Mouse (Mus musculus): Measurements from ENCODE around the gene Iqgap1.
A peak's percentile ranks its signal among the peaks of the same experiment; 100 is the strongest.

Gene Iqgap1

DNA sequence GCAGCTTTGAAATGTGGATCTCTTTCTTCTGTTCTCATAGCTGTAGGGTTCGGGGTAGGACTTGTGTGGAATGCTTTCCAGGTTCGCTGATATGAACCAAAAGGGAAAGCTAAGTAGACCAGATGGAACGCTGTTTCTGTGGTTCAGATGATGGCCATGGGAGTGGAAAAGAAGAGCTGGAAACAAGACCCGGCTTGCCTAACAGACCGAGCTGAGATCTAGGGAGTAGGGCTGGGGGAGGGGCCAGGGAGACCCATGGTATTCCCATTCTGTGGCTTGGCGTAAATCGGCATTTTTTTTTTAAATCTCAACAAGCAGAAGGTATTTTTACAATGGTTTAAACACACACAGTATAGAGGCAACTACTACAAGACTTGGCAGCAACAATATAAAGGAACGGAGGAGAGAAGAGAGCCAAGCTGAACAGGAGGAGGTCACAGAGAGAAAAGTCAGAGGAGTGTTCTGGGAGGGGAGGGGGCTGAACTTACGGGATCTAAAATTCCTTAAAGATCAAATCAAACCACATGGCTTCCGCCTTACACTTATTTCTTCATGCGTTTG, at the start of gene Iqgap1:
TSS of gene Iqgap1 (minus strand) at position 132 of the 561 bp plus-strand sequence.
- peak; percentile 51 for DNase-seq

- DNase-seq = no peak
These were observed 47.9 kb upstream of the Iqgap1 start for GRCm38 (mm10) chr7:80873631-80874030.

DNA sequence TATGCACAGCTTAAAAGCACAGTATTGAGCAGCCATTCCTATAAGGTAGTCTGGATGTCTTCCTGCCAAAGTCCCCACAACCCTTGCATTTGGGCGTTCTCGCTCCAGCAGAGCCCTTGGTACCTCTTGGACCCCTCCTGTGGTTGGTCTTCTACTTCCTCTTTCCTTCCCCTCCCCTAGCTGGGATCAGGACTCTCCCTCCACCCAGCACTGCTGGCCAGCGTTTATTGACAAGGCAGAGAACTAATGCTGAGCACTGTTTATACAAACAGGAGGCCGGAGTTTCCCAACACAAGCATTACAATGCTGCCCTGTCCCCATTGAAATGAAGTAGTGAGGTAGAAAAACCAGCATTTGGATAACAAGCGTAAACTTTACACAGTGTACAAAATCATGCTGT, 47.3 kb upstream of the Iqgap1 start:
- DNase-seq = no peak

DNA sequence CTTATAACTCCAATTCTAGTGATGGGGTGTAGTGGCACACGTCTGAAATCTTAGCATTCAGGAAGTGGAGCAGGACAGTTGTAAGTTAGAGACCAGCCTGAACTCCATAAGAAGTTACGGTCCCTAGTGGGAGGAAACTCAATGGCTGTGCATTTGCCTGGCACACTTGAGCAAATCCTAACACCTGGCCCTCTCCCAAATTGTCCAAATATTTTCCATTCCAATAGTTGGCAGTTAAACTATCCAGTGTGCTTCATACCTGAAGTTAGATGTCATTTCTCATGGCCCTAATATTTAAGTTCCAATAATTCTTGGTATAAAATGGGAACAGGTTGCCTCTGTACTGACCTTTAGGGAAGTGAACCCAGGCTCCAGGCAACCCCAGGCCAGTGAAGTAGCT, 42.9 kb upstream of the Iqgap1 start:
- no peak for DNase-seq

DNA sequence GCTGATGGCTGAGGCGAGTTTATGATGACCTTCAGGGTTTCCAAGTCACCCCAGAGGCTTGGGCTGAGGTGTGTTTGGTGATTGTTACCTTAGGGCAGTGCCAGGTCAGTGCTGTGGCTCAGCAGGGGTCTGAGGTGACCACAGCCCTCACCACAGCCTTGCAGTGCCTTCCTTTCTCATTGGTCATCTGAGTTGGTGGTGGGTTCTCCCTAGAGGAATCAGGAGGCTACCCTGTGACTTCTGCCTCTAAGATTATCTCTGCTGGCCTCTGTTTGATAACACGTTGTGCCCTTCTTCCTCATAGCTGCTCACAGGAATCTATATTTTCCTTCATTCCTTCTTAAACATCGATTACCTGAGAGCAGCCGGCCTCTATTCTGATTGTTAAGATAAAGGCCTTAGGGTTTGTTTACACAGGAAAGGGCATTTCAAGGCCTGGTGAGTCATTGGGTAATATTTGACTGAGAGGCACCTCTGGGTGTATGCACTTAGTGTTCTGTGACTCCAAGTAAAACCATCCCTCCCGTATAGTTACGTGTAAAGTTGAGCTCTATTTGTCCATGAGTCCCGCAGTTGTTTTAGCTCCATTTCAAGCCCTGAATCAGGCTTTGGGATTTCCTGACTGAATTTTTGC, 40.9 kb upstream of the Iqgap1 start:
- no peak for DNase-seq

GRCm38 (mm10) chr7:80865521-80865920, 39.7 kb upstream of the Iqgap1 start:
- no peak for DNase-seq

GRCm38 (mm10) chr7:80864831-80865230, 39.1 kb upstream of the Iqgap1 start:
- peak; percentile 49 for DNase-seq

DNA sequence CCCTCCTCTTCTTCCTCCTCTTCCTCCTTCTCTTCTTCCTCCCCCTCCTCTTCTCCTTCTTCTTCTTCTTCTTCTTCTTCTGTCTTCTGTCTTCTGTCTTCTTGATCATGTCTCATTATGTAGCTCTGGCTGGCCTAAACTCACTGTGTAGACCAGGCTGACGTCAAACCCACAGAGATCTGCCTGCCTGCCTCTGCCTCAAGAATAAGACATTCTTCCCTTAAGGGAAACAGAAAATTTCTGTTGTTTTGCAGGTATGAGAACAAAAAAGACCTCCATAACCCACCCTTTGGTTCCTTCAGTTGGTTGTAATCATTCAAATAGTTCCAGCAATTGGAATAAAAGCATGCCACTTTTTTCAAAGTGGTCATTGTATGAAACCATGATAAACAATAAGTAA, 38.4 kb upstream of the Iqgap1 start:
- DNase-seq = no peak

GRCm38 (mm10) chr7:80863520-80863919, 37.7 kb upstream of the Iqgap1 start:
- no peak for DNase-seq

DNA sequence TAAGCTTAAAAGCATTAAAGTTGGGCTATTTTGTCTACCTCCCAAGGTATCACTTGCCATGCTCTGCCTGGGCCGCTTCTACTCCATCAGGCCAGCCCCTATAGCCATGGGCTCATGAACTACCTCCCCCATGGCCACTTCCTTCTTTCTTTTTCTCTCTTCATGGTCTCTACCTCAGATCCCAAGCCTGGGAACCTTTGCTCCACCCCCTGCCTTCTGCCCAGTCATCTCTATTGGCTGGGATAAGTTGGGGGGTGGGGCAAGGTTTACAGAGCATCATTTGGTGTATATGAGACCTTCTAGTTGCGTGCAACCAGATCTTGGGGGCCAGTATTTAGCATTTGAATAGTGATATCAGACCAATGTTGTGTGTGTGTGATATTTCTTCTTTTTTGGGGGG, 36.7 kb upstream of the Iqgap1 start:
- no peak for DNase-seq

DNA sequence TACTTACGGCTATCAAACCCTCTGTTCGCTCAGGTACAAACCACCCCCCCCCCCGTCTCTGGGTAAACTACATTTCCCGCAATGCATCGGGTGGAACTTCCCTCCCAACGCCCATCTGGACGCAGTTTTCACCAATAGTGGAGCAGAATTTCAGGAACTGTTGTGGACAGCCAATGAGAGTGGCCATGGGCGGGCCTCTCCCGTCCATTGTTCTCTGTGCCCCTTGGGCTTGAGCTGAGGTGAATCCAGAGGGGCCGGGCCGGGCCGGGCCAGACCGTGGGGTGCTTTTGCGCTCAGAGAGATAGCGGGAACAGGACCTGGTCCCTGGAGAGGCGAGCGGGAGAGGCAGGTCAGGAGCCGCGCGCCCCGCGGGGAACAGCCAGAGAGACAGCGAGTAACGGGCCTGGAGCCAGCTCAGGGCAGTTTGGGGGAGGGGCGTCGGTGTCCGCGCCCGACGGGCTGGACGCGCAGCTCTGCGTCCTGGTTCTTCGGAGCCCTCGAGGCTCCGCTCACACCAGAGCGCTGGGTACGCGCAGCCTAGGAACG, 35.0 kb upstream of the Iqgap1 start, which contains the start of gene Zscan2:
TSS of gene Zscan2 (plus strand) at position 192 of the 546 bp plus-strand sequence.
- DNase-seq = peak; percentile 92

DNA sequence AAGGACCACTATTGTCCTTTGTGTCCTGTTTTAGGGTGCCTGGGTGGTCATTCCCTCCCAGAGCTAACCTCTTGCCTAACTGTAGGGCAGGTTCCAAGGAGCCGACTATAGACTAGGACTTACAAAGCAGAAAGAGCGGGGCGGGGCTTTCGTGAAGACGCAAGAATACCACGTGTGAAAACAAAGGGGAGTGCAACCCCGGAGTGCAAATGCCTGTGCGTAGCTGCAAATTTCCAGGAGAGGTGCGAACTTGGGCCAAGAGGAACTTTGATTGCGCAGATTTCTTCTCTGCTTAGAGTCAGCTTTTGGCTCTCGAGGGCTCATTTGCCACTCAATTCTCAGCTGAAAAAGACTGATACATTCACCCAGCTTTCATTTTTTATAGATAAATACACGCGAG, 34.5 kb upstream of the Iqgap1 start:
- DNase-seq = peak; percentile 76

- DNase-seq = peak; percentile 90
These were observed 31.4 kb upstream of the Iqgap1 start for GRCm38 (mm10) chr7:80857181-80857580.

GRCm38 (mm10) chr7:80855316-80855715, 29.5 kb upstream of the Iqgap1 start:
- no peak for DNase-seq

- no peak for DNase-seq
These were observed 27.4 kb upstream of the Iqgap1 start for GRCm38 (mm10) chr7:80853218-80853617.

GRCm38 (mm10) chr7:80850520-80850919, 24.7 kb upstream of the Iqgap1 start:
- DNase-seq = no peak

DNA sequence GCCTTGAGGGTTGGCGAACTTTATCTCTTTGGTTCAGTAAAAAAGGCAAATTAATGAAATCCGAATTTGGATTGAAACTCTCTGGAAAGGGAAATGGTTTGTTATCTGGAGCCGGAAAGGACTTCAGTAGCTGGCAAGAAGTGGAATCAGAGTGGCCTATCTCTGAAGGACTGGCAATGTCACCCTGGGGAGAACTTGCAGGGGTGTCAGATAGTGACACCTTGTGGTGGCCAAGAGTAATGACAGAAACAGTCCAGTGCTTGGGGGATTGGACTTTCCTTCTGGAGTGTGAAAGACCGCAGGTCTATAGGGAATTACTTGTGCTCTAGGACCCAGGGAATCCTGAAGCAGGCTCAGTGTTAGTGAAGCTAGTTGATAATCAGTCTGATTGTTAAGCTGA, 23.9 kb upstream of the Iqgap1 start:
- DNase-seq = peak; percentile 63

- no peak for DNase-seq
These were observed 23.5 kb upstream of the Iqgap1 start for GRCm38 (mm10) chr7:80849267-80849666.

- no peak for DNase-seq
These were observed 20.9 kb upstream of the Iqgap1 start for GRCm38 (mm10) chr7:80846709-80847108.

DNA sequence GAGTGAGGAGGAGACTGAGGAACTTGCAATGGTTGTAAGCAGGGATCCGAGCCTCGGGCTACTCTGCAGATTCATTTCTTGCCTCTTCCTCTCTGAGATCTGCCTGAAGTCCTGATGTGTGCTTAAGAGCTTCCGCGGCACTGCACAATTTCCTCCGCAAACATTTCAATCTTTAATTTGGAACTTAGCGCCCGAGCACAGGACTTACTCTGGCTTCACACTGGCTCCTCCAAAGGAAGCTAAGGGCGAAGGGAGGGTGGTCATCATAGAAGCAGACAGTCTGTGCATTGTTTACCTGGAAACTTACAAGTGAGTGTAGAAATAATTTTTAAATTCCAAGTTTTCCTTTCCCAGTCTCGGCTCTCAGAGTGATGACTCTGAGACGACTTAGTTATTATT, 20.5 kb upstream of the Iqgap1 start:
- DNase-seq = no peak

DNA sequence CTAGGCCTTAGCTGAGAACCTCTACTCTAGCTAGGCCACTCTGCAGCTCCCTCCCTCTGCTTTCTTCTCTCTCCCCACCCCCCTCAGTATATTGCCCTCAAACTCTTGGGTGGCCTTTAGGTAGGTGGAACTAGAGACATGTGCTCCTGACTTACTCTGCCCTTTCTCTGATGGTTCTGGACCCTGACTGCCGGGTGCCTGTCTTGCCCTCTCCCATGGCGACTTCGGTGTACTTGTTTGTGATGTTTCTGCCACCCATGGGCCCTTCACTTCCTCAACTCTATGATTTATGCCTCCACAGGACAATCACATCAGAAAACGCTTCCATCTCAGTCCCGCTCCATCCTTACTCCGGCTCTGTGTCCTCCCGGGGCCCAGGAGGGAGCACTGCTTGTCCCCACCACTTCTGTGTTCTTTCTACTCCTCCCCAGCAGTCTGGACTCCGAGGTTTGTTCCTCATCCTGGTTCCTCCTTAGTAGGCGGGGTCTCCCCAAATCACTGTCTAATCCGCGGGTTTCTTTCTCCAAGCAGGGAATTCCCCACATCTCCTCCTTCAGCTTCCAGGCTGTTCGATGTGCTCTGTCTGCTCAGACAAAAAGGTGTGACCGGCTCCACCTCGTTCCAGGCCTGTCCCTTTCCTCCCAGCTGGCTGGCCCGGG, 20.0 kb upstream of the Iqgap1 start:
- no peak for DNase-seq

- DNase-seq = no peak
These were observed 18.9 kb upstream of the Iqgap1 start for GRCm38 (mm10) chr7:80844691-80845090.

GRCm38 (mm10) chr7:80843910-80844640, 18.3 kb upstream of the Iqgap1 start:
- DNase-seq = no peak

All from kidney, postnatal 10 days (tissue).